Mouse (Mus musculus): ENCODE measurements around the gene Sco2. TPM values are rescaled to one million over a fixed set of nuclear protein-coding genes. Genes with fewer than 3 reads are reported as not detected.

Sco2 gene
- polyA plus RNA-seq, 1 experiment from 2014 or later: 8.1 TPM

GRCm38 (mm10) chr15:89339696-89340095 lies 34.0 kb downstream of the Sco2 start:
- H3K27ac ChIP-seq: no peak overlapping the region
- no peak for DNase-seq (ENCODE audit: low spot score)
- no peaks in the 10 kb centered on the region for H3K27me3 ChIP-seq (ENCODE audit: insufficient read depth, poor library complexity, severe bottlenecking)
- H3K4me1 ChIP-seq: no peaks in the 10 kb centered on the region
- H3K9me3 ChIP-seq: no peaks in the 10 kb centered on the region
- 85% methylated on average over 2 of the region's 2 CpGs for WGBS
- no peaks in the 10 kb centered on the region for H3K36me3 ChIP-seq
- H3K4me3 ChIP-seq: no peak overlapping the region

- no peaks in the 10 kb centered on the region for H3K36me3 ChIP-seq
- no peaks in the 10 kb centered on the region for H3K4me1 ChIP-seq
- WGBS: 79% methylated on average over 14 of the region's 14 CpGs
- H3K4me3 ChIP-seq: no peak overlapping the region
- no peaks in the 10 kb centered on the region for H3K9me3 ChIP-seq
- H3K27ac ChIP-seq: no peak overlapping the region
- no peak for DNase-seq (ENCODE audit: low spot score)
- no peaks in the 10 kb centered on the region for H3K27me3 ChIP-seq (ENCODE audit: insufficient read depth, poor library complexity, severe bottlenecking)
These were observed 37.2 kb downstream of the Sco2 start for GRCm38 (mm10) chr15:89336422-89336821.

DNA sequence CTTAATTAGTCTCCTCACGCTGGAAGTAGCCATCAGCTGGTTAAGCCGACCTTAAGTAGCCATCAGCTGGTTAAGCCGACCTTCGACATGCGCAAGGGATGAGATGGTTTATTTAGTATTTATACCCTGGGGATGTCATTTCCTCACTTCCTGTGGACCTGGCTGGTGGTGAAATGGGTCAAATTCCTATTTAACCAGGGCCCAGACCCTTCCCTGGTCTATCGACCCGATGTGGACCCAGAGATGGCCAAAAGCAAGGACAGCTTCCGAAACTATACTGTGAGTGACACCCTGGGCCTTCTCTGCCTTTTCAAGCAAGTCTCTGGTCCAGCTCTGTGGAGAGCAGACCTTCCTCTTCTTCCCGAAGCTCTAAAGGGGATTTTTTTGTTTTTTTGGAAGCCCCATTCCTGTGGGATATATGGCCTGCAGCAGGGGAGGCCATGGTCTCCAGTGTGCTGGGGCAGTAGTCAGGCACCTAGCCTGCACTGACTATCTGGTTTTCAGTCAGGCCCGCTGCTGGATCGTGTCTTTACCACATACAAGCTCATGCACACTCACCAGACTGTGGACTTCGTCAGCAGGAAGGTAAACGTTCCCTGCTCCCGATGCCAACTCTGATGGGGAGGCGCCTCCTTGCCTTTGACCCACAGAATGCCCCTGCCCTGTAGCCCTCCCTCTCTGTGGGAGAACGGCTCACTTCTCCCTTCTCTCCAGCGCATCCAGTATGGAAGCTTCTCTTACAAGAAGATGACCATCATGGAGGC lies 38.7 kb downstream of the Sco2 start:
- 80% methylated on average over 17 of the region's 17 CpGs for WGBS
- H3K27ac ChIP-seq: no peak overlapping the region
- DNase-seq (ENCODE audit: low spot score): no peak
- no peak overlapping the region for H3K4me3 ChIP-seq
- H3K36me3 ChIP-seq: no peaks in the 10 kb centered on the region
- H3K27me3 ChIP-seq (ENCODE audit: insufficient read depth, poor library complexity, severe bottlenecking): no peaks in the 10 kb centered on the region
- no peaks in the 10 kb centered on the region for H3K9me3 ChIP-seq
- no peaks in the 10 kb centered on the region for H3K4me1 ChIP-seq

DNA sequence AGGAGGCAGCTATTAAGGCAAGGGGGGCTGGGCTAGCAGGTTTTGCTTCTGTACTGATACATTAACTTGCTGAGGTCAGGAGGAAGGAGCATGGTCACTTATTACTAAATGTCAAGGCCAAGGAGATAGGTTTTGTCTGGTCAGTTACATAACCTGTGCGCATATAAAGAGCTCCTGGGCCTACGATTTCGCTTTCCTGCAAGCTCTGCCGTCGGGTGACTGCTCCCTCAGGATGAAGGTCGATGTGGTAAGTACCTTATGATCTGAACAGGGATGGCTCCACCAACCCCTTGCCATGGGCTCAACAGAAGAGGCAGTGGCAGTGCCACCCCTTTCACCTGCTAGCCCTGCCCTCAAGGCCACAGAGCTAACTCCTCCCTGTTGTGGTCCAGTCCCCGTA lies 39.4 kb downstream of the Sco2 start, which contains the start of gene Miox:
TSS of gene Miox (plus strand) at position 128 of the 400 bp plus-strand sequence.
- WGBS: 82% methylated on average over 7 of the region's 7 CpGs
- no peaks in the 10 kb centered on the region for H3K4me1 ChIP-seq
- H3K36me3 ChIP-seq: no peaks in the 10 kb centered on the region
- H3K27ac ChIP-seq: no peak within 1 kb of the TSS
- no peaks in the 10 kb centered on the region for H3K9me3 ChIP-seq
- H3K4me3 ChIP-seq: no peak within 1 kb of the TSS
- H3K27me3 ChIP-seq (ENCODE audit: insufficient read depth, poor library complexity, severe bottlenecking): no peaks in the 10 kb centered on the region
- DNase-seq (ENCODE audit: low spot score): no peak

DNA sequence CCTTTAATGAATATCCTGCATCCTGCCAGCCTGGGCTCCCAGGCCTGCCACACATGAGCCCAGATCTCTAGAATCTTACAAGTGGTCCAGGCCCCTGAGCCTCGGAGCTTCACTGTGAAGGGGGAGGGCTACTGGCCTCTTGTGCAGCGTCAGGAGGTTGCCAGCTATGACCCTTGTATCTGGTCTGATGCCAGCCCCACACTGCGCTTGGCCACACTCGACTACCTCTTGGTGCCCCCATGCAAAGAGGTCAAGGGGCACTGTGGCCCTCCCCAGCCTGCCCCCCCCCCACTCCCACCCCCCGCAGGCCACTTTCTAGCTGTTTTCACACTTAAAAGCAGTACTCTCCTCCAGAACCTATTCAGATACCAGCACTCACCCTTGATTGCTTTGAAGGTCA lies 47.2 kb downstream of the Sco2 start:
- no peak for DNase-seq (ENCODE audit: low spot score)
- Histone ChIP-seq H3K9me3 (no peaks in the 10 kb centered on the region), H3K4me3 (no peak overlapping the region), H3K4me1 (peaks cover 11% of the 10 kb centered on the region), H3K36me3 (no peaks in the 10 kb centered on the region), H3K27me3 (ENCODE audit: insufficient read depth, poor library complexity, severe bottlenecking) (peaks cover 25% of the 10 kb centered on the region; the same call in 1 of the 2 replicates), H3K27ac (no peak overlapping the region)
- 60% methylated on average over 5 of the region's 5 CpGs for WGBS

DNA sequence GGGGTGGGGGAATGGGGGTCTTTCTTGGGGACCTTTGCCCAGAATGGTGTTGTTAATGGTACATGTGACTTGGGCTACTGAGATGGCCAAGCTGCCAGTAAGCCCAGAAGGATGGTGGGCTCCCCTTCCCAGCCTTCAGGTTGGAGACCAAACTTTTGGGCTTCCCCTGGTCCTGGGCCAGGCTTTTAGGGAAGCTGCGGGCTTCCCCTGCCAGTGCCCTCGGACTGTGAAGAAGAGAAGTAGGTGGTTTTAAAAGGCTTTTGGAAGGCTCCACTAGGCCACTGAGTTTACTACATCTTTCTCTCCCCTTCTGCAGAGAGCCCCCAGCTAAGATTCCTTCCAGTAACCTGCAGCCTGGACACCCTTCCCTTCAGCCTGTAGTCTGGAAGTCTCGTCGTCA lies 50.0 kb downstream of the Sco2 start:
- peaks cover 29% of the 10 kb centered on the region; the same call in 1 of the 2 replicates for H3K27me3 ChIP-seq (ENCODE audit: insufficient read depth, poor library complexity, severe bottlenecking)
- DNase-seq (ENCODE audit: low spot score): no peak
- H3K9me3 ChIP-seq: no peaks in the 10 kb centered on the region
- H3K36me3 ChIP-seq: no peaks in the 10 kb centered on the region
- peaks cover 11% of the 10 kb centered on the region for H3K4me1 ChIP-seq
- 78% methylated on average over 4 of the region's 4 CpGs for WGBS
- peak overlapping the region; percentile 57 for H3K4me3 ChIP-seq
- H3K27ac ChIP-seq: no peak overlapping the region; the same call in 1 of the 2 replicates

GRCm38 (mm10) chr15:89322670-89323522 lies 50.8 kb downstream of the Sco2 start, which contains the start of gene Adm2:
Gene Adm2 (plus strand): TSS chr15:89322720.
- Histone ChIP-seq H3K4me1 (peaks cover 11% of the 10 kb centered on the region), H3K9me3 (no peaks in the 10 kb centered on the region), H3K36me3 (no peaks in the 10 kb centered on the region), H3K4me3 (peak within 1 kb of the TSS; percentile 57), H3K27me3 (ENCODE audit: insufficient read depth, poor library complexity, severe bottlenecking) (peaks cover 29% of the 10 kb centered on the region; the same call in 1 of the 2 replicates), H3K27ac (peak within 1 kb of the TSS; percentile 70)
- DNase-seq (ENCODE audit: low spot score): no peak
- 5% methylated on average over 26 of the region's 26 CpGs for WGBS

Other genes with a start within 250 kb of the Sco2 start
- gene Hdac10, start 245.1 kb downstream of the Sco2 start, polyA plus RNA-seq (2016; fragmentation: Nextera tagmentation; extraction: Ambion mirVana): 18.5 and 19.0 TPM in 2 replicates
- gene Mapk12, start 233.1 kb downstream of the Sco2 start, polyA plus RNA-seq (2016; fragmentation: Nextera tagmentation; extraction: Ambion mirVana): 25.4 and 26.4 TPM in 2 replicates
- 4.2 and 4.8 TPM in 2 replicates for gene Mapk11, start 224.2 kb downstream of the Sco2 start, polyA plus RNA-seq (2016; fragmentation: Nextera tagmentation; extraction: Ambion mirVana)
- gene Plxnb2, start 193.1 kb downstream of the Sco2 start, polyA plus RNA-seq (2016; fragmentation: Nextera tagmentation; extraction: Ambion mirVana): 106 and 117 TPM in 2 replicates
- 23.1 and 23.5 TPM in 2 replicates for gene Dennd6b, start 177.3 kb downstream of the Sco2 start, polyA plus RNA-seq (2016; fragmentation: Nextera tagmentation; extraction: Ambion mirVana)
- gene Ppp6r2, start 162.3 kb downstream of the Sco2 start, polyA plus RNA-seq (2016; fragmentation: Nextera tagmentation; extraction: Ambion mirVana): 12.4 and 23.5 TPM in 2 replicates
- gene Sbf1, start 58.5 kb downstream of the Sco2 start, polyA plus RNA-seq (2016; fragmentation: Nextera tagmentation; extraction: Ambion mirVana): 53.3 and 57.2 TPM in 2 replicates
- 0.39 and 0.65 TPM in 2 replicates for gene Adm2, start 51.1 kb downstream of the Sco2 start, polyA plus RNA-seq (2016; fragmentation: Nextera tagmentation; extraction: Ambion mirVana)
- not detected in 2 replicates for gene Miox, start 39.4 kb downstream of the Sco2 start, polyA plus RNA-seq (2016; fragmentation: Nextera tagmentation; extraction: Ambion mirVana)
- gene Lmf2, start 18.2 kb downstream of the Sco2 start, polyA plus RNA-seq (2016; fragmentation: Nextera tagmentation; extraction: Ambion mirVana): 51.5 and 55.2 TPM in 2 replicates
- 137 and 150 TPM in 2 replicates for gene Ncaph2, start 18.1 kb downstream of the Sco2 start, polyA plus RNA-seq (2016; fragmentation: Nextera tagmentation; extraction: Ambion mirVana)
- gene Tymp, start 3.2 kb upstream of the Sco2 start, polyA plus RNA-seq (2016; fragmentation: Nextera tagmentation; extraction: Ambion mirVana): 1.3 and 1.4 TPM in 2 replicates
- gene Odf3b, start 5.4 kb upstream of the Sco2 start, polyA plus RNA-seq (2016; fragmentation: Nextera tagmentation; extraction: Ambion mirVana): 0.31 and 0.38 TPM in 2 replicates
- gene Klhdc7b, start 11.1 kb upstream of the Sco2 start, polyA plus RNA-seq (2016; fragmentation: Nextera tagmentation; extraction: Ambion mirVana): 0.06 TPM in 1 of 2 replicates, not detected in the other
- gene Syce3, start 36.7 kb upstream of the Sco2 start, polyA plus RNA-seq (2016; fragmentation: Nextera tagmentation; extraction: Ambion mirVana): not detected in 2 replicates
- gene Cpt1b, start 52.0 kb upstream of the Sco2 start, polyA plus RNA-seq (2016; fragmentation: Nextera tagmentation; extraction: Ambion mirVana): 73.9 and 147 TPM in 2 replicates
- 2.7 and 3.4 TPM in 2 replicates for gene C730034F03Rik, start 55.7 kb upstream of the Sco2 start, polyA plus RNA-seq (2016; fragmentation: Nextera tagmentation; extraction: Ambion mirVana)
- gene Gm44502, start 55.9 kb upstream of the Sco2 start, polyA plus RNA-seq (2016; fragmentation: Nextera tagmentation; extraction: Ambion mirVana): 0.38 and 0.58 TPM in 2 replicates
- gene Chkb, start 56.1 kb upstream of the Sco2 start, polyA plus RNA-seq (2016; fragmentation: Nextera tagmentation; extraction: Ambion mirVana): 64.7 and 64.8 TPM in 2 replicates
- gene Mapk8ip2, start 80.1 kb upstream of the Sco2 start, polyA plus RNA-seq (2016; fragmentation: Nextera tagmentation; extraction: Ambion mirVana): 0.44 and 0.99 TPM in 2 replicates
- 14.2 and 14.3 TPM in 2 replicates for gene Arsa, start 103.6 kb upstream of the Sco2 start, polyA plus RNA-seq (2016; fragmentation: Nextera tagmentation; extraction: Ambion mirVana)
- 2.1 and 2.6 TPM in 2 replicates for gene Shank3, start 125.8 kb upstream of the Sco2 start, polyA plus RNA-seq (2016; fragmentation: Nextera tagmentation; extraction: Ambion mirVana)
- gene Acr, start 194.5 kb upstream of the Sco2 start, polyA plus RNA-seq (2016; fragmentation: Nextera tagmentation; extraction: Ambion mirVana): 0.16 and 0.17 TPM in 2 replicates
- 23.2 and 35.1 TPM in 2 replicates for gene Rabl2, start 218.1 kb upstream of the Sco2 start, polyA plus RNA-seq (2016; fragmentation: Nextera tagmentation; extraction: Ambion mirVana)